Mouse (Mus musculus): Measurements from ENCODE around the gene Ttc28. TPM values are rescaled to one million over a fixed set of nuclear protein-coding genes. Genes with fewer than 3 reads are reported as not detected.

Gene Ttc28
- total and polyA plus RNA-seq, 3 experiments: 0.21 to 0.89 (median 0.28) TPM

- Histone ChIP-seq H3K4me3 (replicated peaks in 1 of 3; ENCODE audit: low read depth in 2 of 3, low read length in 2 of 3, poor library complexity in 1 of 3) (no peak overlapping the region), H3K4me1 (ENCODE audit: control insufficient read depth in 1 of 2, insufficient read depth in 2 of 2) (peaks cover 0 to 16% of the 10 kb centered on the region in 2 experiments; a peak in 2 of 4 replicates), H3K79me2 (replicated peaks; ENCODE audit: control insufficient read depth, extremely low read depth, insufficient read depth, poor library complexity, severe bottlenecking) (no peaks in the 10 kb centered on the region), H3K9me3 (replicated peaks; ENCODE audit: low read length) (no peaks in the 10 kb centered on the region), H3K27ac (ENCODE audit: insufficient read depth, low read depth) (no peak overlapping the region), H3K4me2 (ENCODE audit: insufficient read depth, low read depth, poor library complexity, severe bottlenecking) (no peak overlapping the region), H3K36me3 (replicated peaks in 1 of 2; ENCODE audit: control insufficient read depth in 1 of 2, insufficient read depth in 1 of 2, low read length in 1 of 2) (no peaks in the 10 kb centered on the region), H3K9ac (ENCODE audit: insufficient read depth, low read depth) (no peak overlapping the region), H3K27me3 (replicated peaks) (no peaks in the 10 kb centered on the region)
- no peak for DNase-seq (ENCODE audit: extremely low read depth)
- dilution Hi-C loops (cut with MboI; ENCODE audit: extremely low pct_ligation_motif_present, extremely low pct_unique_long_range_greater_than_20kb, low sequenced_read_pairs): no loop called here
- in situ Hi-C loops (cut with MboI; ENCODE audit: low pct_ligation_motif_present, low pct_unique_long_range_greater_than_20kb, low sequenced_read_pairs): no loop called here
- TF ChIP-seq ZC3H11A (IDR thresholded peaks at IDR 0.05; ENCODE audit: low read depth, low read length) (no peak), MXI1 (IDR thresholded peaks at IDR 0.05; ENCODE audit: low read depth, low read length) (no peak), UBTF (IDR thresholded peaks at IDR 0.05; ENCODE audit: low read depth, low read length) (no peak)
These were observed 281.7 kb downstream of the Ttc28 start for GRCm38 (mm10) chr5:111161146-111161930.

GRCm38 (mm10) chr5:111162857-111163256 lies 283.3 kb downstream of the Ttc28 start:
- no peak overlapping the region for H3K4me3 ChIP-seq (replicated peaks in 1 of 3; ENCODE audit: low read depth in 2 of 3, low read length in 2 of 3, poor library complexity in 1 of 3)
- H3K4me1 ChIP-seq (ENCODE audit: control insufficient read depth in 1 of 2, insufficient read depth in 2 of 2): peaks cover 0 to 16% of the 10 kb centered on the region in 2 experiments; a peak in 2 of 4 replicates
- no peak for TF ChIP-seq ELF1 (IDR thresholded peaks at IDR 0.05; ENCODE audit: low read depth, low read length)
- TF ChIP-seq UBTF (IDR thresholded peaks at IDR 0.05; ENCODE audit: low read depth, low read length): no peak
- TF ChIP-seq E2F4 (IDR thresholded peaks at IDR 0.05; ENCODE audit: insufficient replicate concordance, low read depth, low read length): no peak
- TF ChIP-seq USF2 (conservative IDR thresholded peaks at IDR 0.05; ENCODE audit: low read depth, low read length): no peak
- no peak for TF ChIP-seq ETS1 (conservative IDR thresholded peaks at IDR 0.05; ENCODE audit: low read depth, low read length)
- TF ChIP-seq BHLHE40 (IDR thresholded peaks at IDR 0.05; ENCODE audit: low read depth, low read length): no peak
- no peaks in the 10 kb centered on the region for H3K27me3 ChIP-seq (replicated peaks)
- dilution Hi-C loops (cut with MboI; ENCODE audit: extremely low pct_ligation_motif_present, extremely low pct_unique_long_range_greater_than_20kb, low sequenced_read_pairs) (no loop called here), in situ Hi-C loops (cut with MboI; ENCODE audit: low pct_ligation_motif_present, low pct_unique_long_range_greater_than_20kb, low sequenced_read_pairs) (no loop called here)
- H3K9me3 ChIP-seq (replicated peaks; ENCODE audit: low read length): no peaks in the 10 kb centered on the region
- H3K9ac ChIP-seq (ENCODE audit: insufficient read depth, low read depth): no peak overlapping the region
- no peaks in the 10 kb centered on the region for H3K79me2 ChIP-seq (replicated peaks; ENCODE audit: control insufficient read depth, extremely low read depth, insufficient read depth, poor library complexity, severe bottlenecking)
- DNase-seq (ENCODE audit: extremely low read depth): no peak
- H3K36me3 ChIP-seq (replicated peaks in 1 of 2; ENCODE audit: control insufficient read depth in 1 of 2, insufficient read depth in 1 of 2, low read length in 1 of 2): peaks cover 0 to 1% of the 10 kb centered on the region in 2 experiments
- no peak overlapping the region for H3K27ac ChIP-seq (ENCODE audit: insufficient read depth, low read depth)
- no peak overlapping the region for H3K4me2 ChIP-seq (ENCODE audit: insufficient read depth, low read depth, poor library complexity, severe bottlenecking)

GRCm38 (mm10) chr5:111163377-111163776 lies 283.8 kb downstream of the Ttc28 start:
- Histone ChIP-seq H3K9me3 (replicated peaks; ENCODE audit: low read length) (no peaks in the 10 kb centered on the region), H3K27ac (ENCODE audit: insufficient read depth, low read depth) (no peak overlapping the region), H3K36me3 (replicated peaks in 1 of 2; ENCODE audit: control insufficient read depth in 1 of 2, insufficient read depth in 1 of 2, low read length in 1 of 2) (peaks cover 0 to 1% of the 10 kb centered on the region in 2 experiments), H3K79me2 (replicated peaks; ENCODE audit: control insufficient read depth, extremely low read depth, insufficient read depth, poor library complexity, severe bottlenecking) (no peaks in the 10 kb centered on the region), H3K4me1 (ENCODE audit: control insufficient read depth in 1 of 2, insufficient read depth in 2 of 2) (peaks cover 0 to 16% of the 10 kb centered on the region in 2 experiments; a peak in 2 of 4 replicates), H3K27me3 (replicated peaks) (no peaks in the 10 kb centered on the region), H3K9ac (ENCODE audit: insufficient read depth, low read depth) (no peak overlapping the region), H3K4me3 (replicated peaks in 1 of 3; ENCODE audit: low read depth in 2 of 3, low read length in 2 of 3, poor library complexity in 1 of 3) (no peak overlapping the region), H3K4me2 (ENCODE audit: insufficient read depth, low read depth, poor library complexity, severe bottlenecking) (no peak overlapping the region)
- no peak for DNase-seq (ENCODE audit: extremely low read depth)
- in situ Hi-C loops (cut with MboI; ENCODE audit: low pct_ligation_motif_present, low pct_unique_long_range_greater_than_20kb, low sequenced_read_pairs): no loop called here
- TF ChIP-seq EP300 (IDR thresholded peaks at IDR 0.05; ENCODE audit: low read length): no peak
- TF ChIP-seq TBP (conservative IDR thresholded peaks at IDR 0.05; ENCODE audit: low read depth, low read length): no peak
- no peak for TF ChIP-seq KAT2A (IDR thresholded peaks at IDR 0.05; ENCODE audit: insufficient replicate concordance, low read length)
- no peak for TF ChIP-seq CHD2 (IDR thresholded peaks at IDR 0.05; ENCODE audit: low read length)
- no peak for TF ChIP-seq SIN3A (IDR thresholded peaks at IDR 0.05; ENCODE audit: low read length)
- no peak for TF ChIP-seq MAZ (IDR thresholded peaks at IDR 0.05; ENCODE audit: low read depth, low read length)
- dilution Hi-C loops (cut with MboI; ENCODE audit: extremely low pct_ligation_motif_present, extremely low pct_unique_long_range_greater_than_20kb, low sequenced_read_pairs): no loop called here

All from CH12.LX (cell line).